ENCODE assay signal across 9 mouse cellular contexts in genomic region chr11:117541205-117541884, GRCm38 (mm10). TPM values are rescaled to one million over a fixed set of nuclear protein-coding genes. Genes with fewer than 3 reads are reported as not detected.
DNase-seq lines count a peak whose midpoint lies in the region; ATAC-seq and TF ChIP-seq lines count a peak whose summit lies in the region.
"Had no signal": no experiment of that assay in that cellular context is flagged by ENCODE, and none has a peak within 500 bp of the region (broad histone marks: within the 10 kb centered on the region; RNA-seq: fewer than 3 reads in every experiment).

No protein-coding gene starts in this region.

- TF ChIP-seq CTCF in kidney, postnatal 0 days (IDR thresholded peaks at IDR 0.05; ENCODE audit: low read depth): no peak

- no peak; the same call in 1 of the 2 replicates for ATAC-seq in kidney, postnatal 0 days (replicated peaks; ENCODE audit: low FRiP score, low read depth)
- ATAC-seq in midbrain, embryonic 11.5 days (ENCODE audit: low FRiP score): peak; percentile 69

- peaks cover 18% of the 10 kb centered on the region for H3K4me1 ChIP-seq in heart, embryonic 10.5 days
- H3K4me1 ChIP-seq in kidney, postnatal 0 days (replicated peaks; ENCODE audit: insufficient read depth, low read length): 0 out of 2 replicates have a peak, but pooled peaks cover 4% of the 10 kb centered on the region
- peaks cover 24% of the 10 kb centered on the region for H3K4me1 ChIP-seq in midbrain, embryonic 11.5 days (ENCODE audit: control insufficient read depth, insufficient read depth, low read length)

- no peak overlapping the region for H3K4me2 ChIP-seq in kidney, postnatal 0 days (ENCODE audit: low read length)
- no peak overlapping the region for H3K4me2 ChIP-seq in midbrain, embryonic 11.5 days
- H3K4me2 ChIP-seq: embryonic facial prominence, embryonic 13.5 days had no signal

- H3K36me3 ChIP-seq in heart, embryonic 10.5 days: no peaks in the 10 kb centered on the region
- H3K36me3 ChIP-seq in kidney, postnatal 0 days (ENCODE audit: insufficient read depth, low read length): no peaks in the 10 kb centered on the region
- H3K36me3 ChIP-seq in midbrain, embryonic 11.5 days (ENCODE audit: control insufficient read depth, insufficient read depth, low read length): no peaks in the 10 kb centered on the region
- H3K36me3 ChIP-seq: embryonic facial prominence, embryonic 13.5 days had no signal

- WGBS in heart, embryonic 10.5 days: 7% methylated on average over 6 of the region's 6 CpGs
- 9% methylated on average over 6 of the region's 6 CpGs for WGBS in kidney, postnatal 0 days
- 4% methylated on average over 6 of the region's 6 CpGs for WGBS in midbrain, embryonic 11.5 days

- H3K9me3 ChIP-seq in heart, embryonic 10.5 days: no peaks in the 10 kb centered on the region
- H3K9me3 ChIP-seq in kidney, postnatal 0 days (replicated peaks; ENCODE audit: low read length): no peaks in the 10 kb centered on the region
- H3K9me3 ChIP-seq in midbrain, embryonic 11.5 days (ENCODE audit: control insufficient read depth, low read length): no peaks in the 10 kb centered on the region
- H3K9me3 ChIP-seq: embryonic facial prominence, embryonic 13.5 days had no signal

- no peak overlapping the region for H3K4me3 ChIP-seq in heart, embryonic 10.5 days
- H3K4me3 ChIP-seq in kidney, postnatal 0 days (replicated peaks; ENCODE audit: low read depth, low read length): no peak overlapping the region
- no peak overlapping the region for H3K4me3 ChIP-seq in midbrain, embryonic 11.5 days (ENCODE audit: low read depth, low read length)
- H3K4me3 ChIP-seq: embryonic facial prominence, embryonic 13.5 days had no signal

- peak; percentile 57 to 60 for DNase-seq in cerebellum, postnatal 14 days
- no peak for DNase-seq in cerebellum, adult 9-11 months
- peak; percentile 62 to 65 for DNase-seq in adrenal gland, postnatal 36 days
- DNase-seq in heart, embryonic 10.5 days (ENCODE audit: low spot score): peak; percentile 86
- DNase-seq in kidney, postnatal 0 days (ENCODE audit: low spot score): peak; percentile 61
- DNase-seq in midbrain, embryonic 11.5 days (ENCODE audit: low spot score, missing footprints): peak; percentile 89
- no peak for DNase-seq in spleen, adult 12 weeks (ENCODE audit: low spot score)
- no peak for DNase-seq in urinary bladder, postnatal 10 days (ENCODE audit: low spot score)

- peaks cover 32% of the 10 kb centered on the region for H3K27me3 ChIP-seq in heart, embryonic 10.5 days (ENCODE audit: insufficient read depth, poor library complexity, severe bottlenecking)
- H3K27me3 ChIP-seq in kidney, postnatal 0 days (ENCODE audit: insufficient read depth, low read length): no peaks in the 10 kb centered on the region; the same call in 1 of the 2 replicates
- H3K27me3 ChIP-seq in midbrain, embryonic 11.5 days (ENCODE audit: control insufficient read depth, insufficient read depth, low read length): no peaks in the 10 kb centered on the region
- H3K27me3 ChIP-seq: embryonic facial prominence, embryonic 13.5 days had no signal

- H3K9ac ChIP-seq in kidney, postnatal 0 days (ENCODE audit: low read depth, low read length): no peak overlapping the region
- H3K9ac ChIP-seq in midbrain, embryonic 11.5 days (ENCODE audit: low read length): no peak overlapping the region
- H3K9ac ChIP-seq: embryonic facial prominence, embryonic 13.5 days had no signal

- peak overlapping the region; percentile 48 for H3K27ac ChIP-seq in heart, embryonic 10.5 days
- H3K27ac ChIP-seq in kidney, postnatal 0 days: no peak overlapping the region
- peak overlapping the region; percentile 31 for H3K27ac ChIP-seq in midbrain, embryonic 11.5 days (ENCODE audit: low read depth, low read length)
- H3K27ac ChIP-seq: embryonic facial prominence, embryonic 13.5 days had no signal

RNA-seq across cellular contexts. Expression of gene Gm11733, which starts 57.2 kb away (rescaled TPM):
- not detected for total RNA-seq in adrenal gland, postnatal 36 days (2021)
- polyA plus RNA-seq in heart, embryonic 10.5 days (2016; fragmentation: Nextera tagmentation; extraction: Ambion mirVana): not detected in 2 replicates
- not detected in 2 replicates for polyA plus RNA-seq in kidney, postnatal 0 days (2015; fragmentation: Nextera tagmentation; extraction: Ambion mirVana)
- 0.25 TPM in 1 of 2 replicates, not detected in the other for polyA plus RNA-seq in midbrain, embryonic 11.5 days (2014; fragmentation: Nextera tagmentation; extraction: Ambion mirVana)
- polyA plus RNA-seq: embryonic facial prominence, embryonic 13.5 days had no signal

Comparison
In these comparisons a context has a peak if more than half of its experiments do, and no peak if none do; other contexts are left out.
1. DNase-seq: peak in cerebellum, postnatal 14 days (2 of 2), adrenal gland, postnatal 36 days (2 of 2), heart, embryonic 10.5 days (single experiment), kidney, postnatal 0 days (single experiment) and midbrain, embryonic 11.5 days (single experiment); none in cerebellum, adult 9-11 months (single experiment), spleen, adult 12 weeks (single experiment) and urinary bladder, postnatal 10 days (single experiment).